Comparison of ENCODE assay signal across 10 mouse cellular contexts in the genomic region with DNA sequence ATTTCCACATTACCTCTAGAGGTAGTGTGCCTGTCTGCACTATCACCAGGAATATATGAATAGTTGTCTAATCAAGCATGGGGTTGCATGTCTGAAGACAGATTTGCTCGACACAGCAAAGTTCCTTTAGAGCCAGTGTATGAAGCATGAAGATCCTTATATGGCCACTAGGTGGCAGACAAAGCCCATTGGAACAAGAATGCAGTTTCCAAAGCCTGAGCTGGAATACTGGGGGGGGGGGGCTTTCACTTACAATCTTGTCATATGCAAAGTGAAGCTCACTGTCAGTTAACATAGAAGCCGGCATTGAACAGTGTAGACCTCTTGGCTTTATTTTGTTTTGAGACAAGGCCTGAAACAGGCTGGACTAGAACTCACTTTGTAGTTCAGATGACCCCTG. TPM values are rescaled to one million over a fixed set of nuclear protein-coding genes. Genes with fewer than 3 reads are reported as not detected.
A peak's percentile ranks its signal among the peaks of the same experiment; 100 is the strongest.
DNase-seq lines count a peak whose midpoint lies in the region; ATAC-seq and TF ChIP-seq lines count a peak whose summit lies in the region.
"Had no signal": no experiment of that assay in that cellular context is flagged by ENCODE, and none has a peak within 500 bp of the region (broad histone marks: within the 10 kb centered on the region; RNA-seq: fewer than 3 reads in every experiment).

No protein-coding gene starts in this region.

- H3K79me3 ChIP-seq in C2C12 (ENCODE audit: low read depth), result no peaks in the 10 kb centered on the region

- H3K79me2 ChIP-seq in C2C12 (ENCODE audit: control insufficient read depth, insufficient read depth), result no peaks in the 10 kb centered on the region

- no peaks in the 10 kb centered on the region for H3K36me3 ChIP-seq in C2C12 (ENCODE audit: control insufficient read depth, insufficient read depth)
- H3K36me3 ChIP-seq: stomach, embryonic 15.5 days had no signal

- H3K4me3 ChIP-seq in C2C12 (ENCODE audit: insufficient read depth, poor library complexity, severe bottlenecking), result no peak overlapping the region
- H3K4me3 ChIP-seq: stomach, embryonic 15.5 days had no signal

- peaks cover 13% of the 10 kb centered on the region for H3K27me3 ChIP-seq in C2C12 (ENCODE audit: control insufficient read depth, insufficient read depth, insufficient read length)
- H3K27me3 ChIP-seq: stomach, embryonic 15.5 days had no signal

- DNase-seq in frontal cortex, postnatal 25 days (ENCODE audit: low spot score in 2 of 2), result no peak
- DNase-seq in c-Kit-positive CD71-positive TER-119-negative erythroid progenitor cells, embryonic 14.5 days (ENCODE audit: low read depth), result peak; percentile 30
- DNase-seq in forelimb bud, embryonic 11.5 days (ENCODE audit: low read depth, low spot score), result peak; percentile 72
- DNase-seq in kidney, postnatal 14 days, result peak; percentile 60
- DNase-seq in right cerebral cortex, postnatal 14 days, result peak; percentile 43

- TF ChIP-seq CTCF in C2C12 (IDR thresholded peaks at IDR 0.05; ENCODE audit: control insufficient read depth, insufficient read depth, insufficient read length), result peak; percentile 9

- ATAC-seq in frontal cortex, adult (ENCODE audit: low TSS enrichment), result peak; percentile 87
- ATAC-seq in megakaryocyte, adult 5-6 weeks (ENCODE audit: poor library complexity, severe bottlenecking), result peak; percentile 68

- H3ac ChIP-seq in C2C12 (ENCODE audit: control insufficient read depth, insufficient read length, low read depth), result no peak overlapping the region

TF ChIP-seq in C2C12, 6 proteins besides CTCF, POLR2A, EP300 and RAD21:
- no peak for TF ChIP-seq FOSL1 (IDR thresholded peaks at IDR 0.05; ENCODE audit: insufficient read depth, low read length, poor library complexity, severe bottlenecking)
- TF ChIP-seq MAX (IDR thresholded peaks at IDR 0.05), result no peak
- TF ChIP-seq USF1 (IDR thresholded peaks at IDR 0.05; ENCODE audit: low read depth), result no peak
- TF ChIP-seq MYOG (IDR thresholded peaks at IDR 0.05; ENCODE audit: control insufficient read depth, extremely low read depth, insufficient read length), result no peak
- no peak for TF ChIP-seq MYOD1 (IDR thresholded peaks at IDR 0.05; ENCODE audit: control insufficient read depth, insufficient read length, low read depth)
- TF ChIP-seq CEBPB (IDR thresholded peaks at IDR 0.05; ENCODE audit: low read depth), result no peak

RNA-seq across cellular contexts. Expression of gene Fam209, which starts 5.5 kb away (rescaled TPM):
- not detected for polyA plus RNA-seq in C2C12 (2012; fragmentation: generic; extraction: Trizol)
- 1.2 and 2.7 TPM in 2 replicates for total RNA-seq in megakaryocyte, adult 5-6 weeks (2015)
- 4.3 and 6.8 TPM in 2 replicates for total RNA-seq in megakaryocyte, adult 5-6 weeks (2017)

RNA-seq across cellular contexts. Expression of gene Gcnt7, which starts 19.5 kb away (rescaled TPM):
- polyA plus RNA-seq in C2C12 (2012; fragmentation: generic; extraction: Trizol), result 0.14 TPM
- total RNA-seq in megakaryocyte, adult 5-6 weeks (2015), result not detected in 2 replicates
- not detected in 2 replicates for total RNA-seq in megakaryocyte, adult 5-6 weeks (2017)
- total RNA-seq: layer of hippocampus, adult 8-10 months had no signal

RNA-seq across cellular contexts. Expression of gene Rtf2, which starts 37.5 kb away (rescaled TPM):
- 56.1 TPM for polyA plus RNA-seq in C2C12 (2012; fragmentation: generic; extraction: Trizol)
- total RNA-seq in megakaryocyte, adult 5-6 weeks (2015), result 49.3 and 54.0 TPM in 2 replicates
- total RNA-seq in megakaryocyte, adult 5-6 weeks (2017), result 190 and 209 TPM in 2 replicates

Comparison
In these comparisons a context has a peak if more than half of its experiments do, and no peak if none do; other contexts are left out.
1. DNase-seq: peak in c-Kit-positive CD71-positive TER-119-negative erythroid progenitor cells, embryonic 14.5 days (single experiment), forelimb bud, embryonic 11.5 days (single experiment), kidney, postnatal 14 days (single experiment) and right cerebral cortex, postnatal 14 days (single experiment); none in frontal cortex, postnatal 25 days (0 of 2).